Mouse (Mus musculus) stomach, embryonic 16.5 days (tissue): ENCODE measurements at regions not wholly inside any gene's neighbourhood (a gene's known extent, or its start where the extent isn't known, plus 50 kb on each side); places are given as distances from the start of the nearest gene placed in this dataset.

Source experiments
- ATAC-seq: fragments of 200-750 bp; cut with Nextera tagmentation; 2 replicates; pipeline ENCODE4 v1.8.0; 2017; ENCODE audit warnings: moderate number of reproducible peaks, moderate TSS enrichment; ENCODE audit not compliant: insufficient read depth, low FRiP score
- H3K27ac ChIP-seq: fragments of 300-500 bp; sonication (generic); 2 replicates; pipeline ENCODE4 v1.5.1; 2014; ENCODE audit warnings: low read length
- H3K27me3 ChIP-seq: fragments of 300-500 bp; sonication (generic); 2 replicates; pipeline ENCODE4 v1.6.1; 2014; ENCODE audit warnings: low read length, control low read depth, mixed read lengths; ENCODE audit not compliant: control insufficient read depth, insufficient read depth
- H3K36me3 ChIP-seq: fragments of 300-500 bp; sonication (generic); 2 replicates; pipeline ENCODE4 v1.6.1; 2014; ENCODE audit warnings: low read length; ENCODE audit not compliant: control insufficient read depth, insufficient read depth
- H3K4me1 ChIP-seq: fragments of 300-500 bp; sonication (generic); 2 replicates; pipeline ENCODE4 v1.6.1; 2014; ENCODE audit warnings: low read length, control low read depth, mixed read lengths; ENCODE audit not compliant: control insufficient read depth, insufficient read depth
- H3K4me2 ChIP-seq: fragments of 300-500 bp; sonication (generic); 2 replicates; pipeline ENCODE4 v1.6.1; 2014; ENCODE audit warnings: low read depth, low read length, mixed read lengths
- H3K4me3 ChIP-seq: fragments of 300-500 bp; sonication (generic); replicated peaks from 2 replicates; pipeline ENCODE4 v1.5.1; 2014; ENCODE audit warnings: mild to moderate bottlenecking, low read length
- H3K9ac ChIP-seq: fragments of 300-500 bp; sonication (generic); 2 replicates; pipeline ENCODE4 v1.6.1; 2014; ENCODE audit warnings: low read length
- H3K9me3 ChIP-seq: fragments of 300-500 bp; sonication (generic); replicated peaks from 2 replicates; pipeline ENCODE4 v1.6.1; 2016; ENCODE audit warnings: low read length, control low read depth; ENCODE audit not compliant: control insufficient read depth
- WGBS: fragments of 180-500 bp; shearing (Covaris S2); extraction: QIAGEN DNeasy Blood & Tissue Kit; methylation state at CpG from one replicate; pipeline ENCODE4 v1.1.7; 2014; 5-methylcytosine and 5-hydroxymethylcytosine counted together

DNA sequence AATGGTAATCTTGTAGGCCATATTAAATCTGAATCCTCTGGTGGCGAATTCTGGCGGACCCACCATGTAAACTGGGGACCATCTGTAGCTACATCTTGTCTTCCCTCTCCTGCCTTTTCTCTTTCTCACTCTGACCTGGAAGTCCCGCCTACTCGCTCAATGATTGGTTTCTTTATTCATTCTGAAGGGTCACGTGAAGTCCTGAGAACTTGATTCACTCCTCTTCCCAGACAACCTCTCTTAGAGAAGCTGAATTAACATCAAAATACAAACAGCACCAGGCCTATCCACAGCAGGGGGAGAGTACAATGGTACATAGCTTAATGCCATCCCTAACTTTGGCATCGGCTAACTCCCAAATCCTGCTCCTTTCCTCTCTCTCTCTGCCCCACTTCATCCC lies 69.9 kb upstream of the Mylip start:
- ATAC-seq = no peak
- Histone ChIP-seq H3K36me3 (no peaks in the 10 kb centered on the region), H3K4me2 (no peak overlapping the region), H3K9ac (no peak overlapping the region), H3K27me3 (no peaks in the 10 kb centered on the region), H3K27ac (no peak overlapping the region), H3K9me3 (no peaks in the 10 kb centered on the region), H3K4me1 (no peaks in the 10 kb centered on the region), H3K4me3 (no peak overlapping the region)
- WGBS = 92% methylated on average over 6 of the region's 6 CpGs

DNA sequence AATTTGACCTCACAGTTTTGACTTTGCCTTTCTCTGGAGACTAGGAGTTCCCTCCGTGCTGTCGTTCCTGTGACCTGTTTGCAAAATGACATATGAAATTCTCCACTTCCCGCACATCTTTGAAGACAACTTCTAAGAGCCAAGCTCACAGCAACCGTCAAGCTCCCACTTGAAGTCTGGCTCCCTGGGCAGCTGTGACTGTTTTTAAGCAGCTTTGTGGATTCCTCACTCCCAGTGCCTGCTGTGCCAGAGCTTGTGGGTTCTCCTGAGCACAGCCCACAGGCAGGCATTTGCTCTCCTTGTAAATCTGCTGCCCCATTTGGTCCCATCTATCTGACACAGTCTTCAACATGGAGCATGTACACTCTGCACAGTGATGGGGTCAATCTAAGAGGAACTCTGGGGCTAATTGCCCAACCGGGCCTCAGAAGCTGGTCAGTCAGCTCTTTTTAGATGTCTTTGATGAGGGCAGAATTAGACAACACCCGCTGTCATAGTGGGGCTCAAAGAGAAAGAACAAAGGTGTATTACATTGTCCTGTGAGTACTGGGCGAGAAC lies 63.7 kb upstream of the Mylip start:
- 76% methylated on average over 7 of the region's 7 CpGs for WGBS
- H3K27me3 ChIP-seq = no peaks in the 10 kb centered on the region
- H3K27ac ChIP-seq = no peak overlapping the region
- no peak for ATAC-seq
- H3K4me1 ChIP-seq = no peaks in the 10 kb centered on the region
- no peaks in the 10 kb centered on the region for H3K36me3 ChIP-seq
- H3K9ac ChIP-seq = no peak overlapping the region
- H3K4me2 ChIP-seq = no peak overlapping the region
- H3K4me3 ChIP-seq = no peak overlapping the region
- H3K9me3 ChIP-seq = no peaks in the 10 kb centered on the region

DNA sequence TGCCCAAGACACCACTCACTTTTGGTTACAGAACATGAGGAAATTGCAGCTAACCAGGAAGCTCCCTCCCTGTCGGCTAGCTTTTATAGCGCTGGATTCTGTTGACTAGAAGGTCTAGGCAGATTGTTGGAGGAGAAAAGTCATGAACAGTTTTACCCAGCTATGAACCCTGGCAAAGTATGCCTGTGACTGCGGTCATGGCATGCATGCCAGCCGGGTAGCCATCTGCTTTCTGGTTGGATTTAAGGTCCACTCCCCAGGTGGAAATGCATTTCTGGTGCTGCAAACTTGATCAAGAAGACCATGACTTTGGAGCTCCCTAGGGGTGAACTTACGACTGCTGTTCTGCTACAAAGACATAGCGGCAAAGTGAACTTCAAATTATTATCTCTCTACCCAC lies 62.8 kb upstream of the Mylip start:
- WGBS = 92% methylated on average over 6 of the region's 6 CpGs
- no peak for ATAC-seq
- Histone ChIP-seq H3K9ac (no peak overlapping the region), H3K9me3 (no peaks in the 10 kb centered on the region), H3K4me3 (no peak overlapping the region), H3K27me3 (no peaks in the 10 kb centered on the region), H3K36me3 (no peaks in the 10 kb centered on the region), H3K27ac (no peak overlapping the region), H3K4me2 (no peak overlapping the region), H3K4me1 (no peaks in the 10 kb centered on the region)

DNA sequence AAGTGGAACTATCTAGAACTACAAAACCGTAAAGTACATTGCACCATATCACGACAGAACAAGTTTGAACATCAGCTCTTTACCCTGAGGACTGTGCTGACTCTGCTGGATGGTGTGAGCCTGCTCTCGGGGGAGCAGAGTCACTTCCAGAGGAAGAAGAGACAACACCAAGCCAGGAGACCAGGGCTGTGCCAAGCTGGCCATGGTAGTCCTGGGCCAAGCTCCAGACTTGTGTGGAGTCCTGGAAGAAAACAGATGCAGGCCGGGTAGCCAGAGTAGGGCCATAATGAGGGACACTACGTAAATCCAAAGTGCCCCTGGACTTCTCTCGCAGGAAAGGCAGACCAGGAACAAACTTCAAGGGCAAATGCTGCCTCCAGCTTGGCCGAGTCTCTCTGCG lies 59.0 kb upstream of the Mylip start:
- Histone ChIP-seq H3K36me3 (no peaks in the 10 kb centered on the region), H3K27me3 (no peaks in the 10 kb centered on the region), H3K9me3 (no peaks in the 10 kb centered on the region), H3K4me1 (no peaks in the 10 kb centered on the region), H3K9ac (no peak overlapping the region), H3K27ac (no peak overlapping the region), H3K4me3 (no peak overlapping the region), H3K4me2 (no peak overlapping the region)
- no peak for ATAC-seq
- WGBS = 74% methylated on average over 8 of the region's 8 CpGs

DNA sequence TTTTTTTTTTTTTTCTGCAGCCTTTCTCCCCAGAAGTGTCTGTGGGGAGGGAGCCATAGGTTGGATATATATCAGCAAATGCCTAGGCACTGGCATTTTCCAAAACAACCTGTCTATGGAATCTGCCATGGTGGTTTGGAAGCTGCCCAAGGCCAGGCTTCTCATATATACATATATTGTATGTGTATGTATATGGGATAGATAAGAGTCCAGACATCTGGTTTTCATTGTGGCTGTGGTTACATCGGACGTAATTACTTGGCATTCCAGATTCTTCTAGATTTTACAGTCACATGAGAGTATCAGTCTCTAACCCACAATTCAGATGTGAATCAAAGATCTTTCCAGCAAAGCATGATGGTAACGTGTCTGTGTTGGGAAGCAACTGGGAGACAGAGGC lies 57.5 kb upstream of the Mylip start:
- WGBS = 73% methylated on average over 3 of the region's 3 CpGs
- H3K27ac ChIP-seq = no peak overlapping the region
- no peaks in the 10 kb centered on the region for H3K4me1 ChIP-seq
- ATAC-seq = no peak
- H3K27me3 ChIP-seq = no peaks in the 10 kb centered on the region
- no peak overlapping the region for H3K9ac ChIP-seq
- H3K36me3 ChIP-seq = no peaks in the 10 kb centered on the region
- H3K4me2 ChIP-seq = no peak overlapping the region
- H3K4me3 ChIP-seq = no peak overlapping the region
- H3K9me3 ChIP-seq = no peaks in the 10 kb centered on the region

DNA sequence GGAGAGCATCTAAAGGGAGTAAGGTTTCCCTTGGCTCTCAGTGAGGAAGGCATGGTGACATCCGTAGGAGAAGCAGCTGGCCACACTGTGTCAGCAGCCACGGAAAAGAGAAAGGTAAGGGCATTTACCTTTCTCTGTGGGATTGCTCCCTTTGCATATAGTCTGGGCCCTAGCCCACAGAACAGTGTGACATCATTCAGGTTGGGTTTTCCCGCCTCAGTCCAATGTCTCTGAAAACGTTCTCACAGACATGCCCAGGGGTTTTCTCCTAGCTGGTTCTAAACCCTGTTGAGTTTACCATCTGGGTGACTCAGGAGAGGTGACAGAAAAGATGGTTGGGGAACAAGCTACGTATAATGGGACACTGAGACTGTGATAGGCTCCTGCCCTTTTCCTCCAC lies 55.9 kb upstream of the Mylip start:
- Histone ChIP-seq H3K27ac (no peak overlapping the region), H3K36me3 (no peaks in the 10 kb centered on the region), H3K4me1 (no peaks in the 10 kb centered on the region), H3K4me2 (no peak overlapping the region), H3K27me3 (no peaks in the 10 kb centered on the region), H3K9me3 (no peaks in the 10 kb centered on the region), H3K9ac (no peak overlapping the region), H3K4me3 (no peak overlapping the region)
- WGBS = 78% methylated on average over 5 of the region's 5 CpGs
- no peak for ATAC-seq
